Mouse (Mus musculus) spleen, adult 2 months (tissue): Measurements from ENCODE around the gene Glp1r.

Source experiments
- CTCF ChIP-seq: fragments of 200-500 bp; IDR thresholded peaks from 2 replicates; pipeline ENCODE4 v1.5.1; 2011; ENCODE audit warnings: mild to moderate bottlenecking, inconsistent platforms; ENCODE audit not compliant: insufficient read depth, insufficient read length, insufficient replicate concordance; ENCODE audit errors: extremely low read depth
- POLR2A ChIP-seq: fragments of 200-500 bp; IDR thresholded peaks from 2 replicates; pipeline ENCODE4 v1.6.1; 2011; ENCODE audit warnings: low read depth, low read length, inconsistent platforms

- TF ChIP-seq CTCF (no peak), POLR2A (no peak)
Observed at GRCm38 (mm10) chr17:30962880-30963279, 61.3 kb downstream of the Glp1r start.
